ENCODE assay signal across 9 mouse cellular contexts in genomic region chr10:68165709-68166694, GRCm38 (mm10).
A peak's percentile ranks its signal among the peaks of the same experiment; 100 is the strongest.
DNase-seq lines count a peak whose midpoint lies in the region; ATAC-seq and TF ChIP-seq lines count a peak whose summit lies in the region.
"Had no signal": no experiment of that assay in that cellular context is flagged by ENCODE, and none has a peak within 500 bp of the region (broad histone marks: within the 10 kb centered on the region; RNA-seq: fewer than 3 reads in every experiment).

No protein-coding gene starts in this region.

- 49% methylated on average over 10 of the region's 10 CpGs for WGBS in neural tube, embryonic 13.5 days
- 68% methylated on average over 10 of the region's 10 CpGs for WGBS in heart, embryonic 12.5 days
- WGBS in kidney, embryonic 14.5 days = 23% methylated on average over 10 of the region's 10 CpGs
- 76% methylated on average over 10 of the region's 10 CpGs for WGBS in liver, embryonic 11.5 days
- 69% methylated on average over 10 of the region's 10 CpGs for WGBS in liver, postnatal 0 days (ENCODE audit: insufficient replicate concordance)

- no peaks in the 10 kb centered on the region for H3K9me3 ChIP-seq in neural tube, embryonic 13.5 days
- H3K9me3 ChIP-seq in heart, embryonic 12.5 days (replicated peaks) = no peaks in the 10 kb centered on the region
- no peaks in the 10 kb centered on the region for H3K9me3 ChIP-seq in kidney, embryonic 14.5 days (ENCODE audit: control insufficient read depth, low read length)
- H3K9me3 ChIP-seq in liver, embryonic 11.5 days (ENCODE audit: control insufficient read depth, low read length) = no peaks in the 10 kb centered on the region
- no peaks in the 10 kb centered on the region for H3K9me3 ChIP-seq in liver, postnatal 0 days (ENCODE audit: low read length)
- H3K9me3 ChIP-seq: neural tube, embryonic 12.5 days had no signal

- H3K4me2 ChIP-seq in neural tube, embryonic 13.5 days = no peak overlapping the region
- H3K4me2 ChIP-seq in heart, embryonic 12.5 days = no peak overlapping the region
- no peak overlapping the region; the same call in 1 of the 2 replicates for H3K4me2 ChIP-seq in kidney, embryonic 14.5 days (replicated peaks; ENCODE audit: low read depth, low read length)
- no peak overlapping the region for H3K4me2 ChIP-seq in liver, embryonic 11.5 days
- no peak overlapping the region for H3K4me2 ChIP-seq in liver, postnatal 0 days (ENCODE audit: low read depth, low read length)
- H3K4me2 ChIP-seq: neural tube, embryonic 12.5 days had no signal

- H3K27me3 ChIP-seq in neural tube, embryonic 13.5 days = no peaks in the 10 kb centered on the region
- H3K27me3 ChIP-seq in heart, embryonic 12.5 days (replicated peaks) = no peaks in the 10 kb centered on the region
- H3K27me3 ChIP-seq in kidney, embryonic 14.5 days (ENCODE audit: control insufficient read depth, insufficient read depth, low read length) = no peaks in the 10 kb centered on the region
- H3K27me3 ChIP-seq in liver, embryonic 11.5 days (replicated peaks; ENCODE audit: control insufficient read depth, insufficient read depth, low read length) = no peaks in the 10 kb centered on the region
- no peaks in the 10 kb centered on the region for H3K27me3 ChIP-seq in liver, postnatal 0 days (ENCODE audit: insufficient read depth, low read length)
- H3K27me3 ChIP-seq: neural tube, embryonic 12.5 days had no signal

- peak overlapping the region; percentile 18; the same call in 1 of the 2 replicates for H3K27ac ChIP-seq in neural tube, embryonic 13.5 days (replicated peaks)
- peak overlapping the region; percentile 43; the same call in 1 of the 2 replicates for H3K27ac ChIP-seq in heart, embryonic 12.5 days (ENCODE audit: poor library complexity, severe bottlenecking)
- H3K27ac ChIP-seq in kidney, embryonic 14.5 days (ENCODE audit: low read depth, low read length) = peak overlapping the region; percentile 83
- H3K27ac ChIP-seq in liver, embryonic 11.5 days (ENCODE audit: low read depth, low read length) = no peak overlapping the region
- H3K27ac ChIP-seq in liver, postnatal 0 days (ENCODE audit: low read depth) = no peak overlapping the region
- H3K27ac ChIP-seq: neural tube, embryonic 12.5 days had no signal

- TF ChIP-seq CTCF in liver, postnatal 0 days (IDR thresholded peaks at IDR 0.05; ENCODE audit: low read depth) = no peak

- DNase-seq in neural tube, embryonic 10.5 days (ENCODE audit: extremely low spot score, low spot score) = no peak
- DNase-seq in liver, embryonic 11.5 days (ENCODE audit: low spot score) = no peak
- no peak for DNase-seq in adrenal gland, postnatal 36 days
- no peak for DNase-seq in liver, postnatal 0 days

- no peak overlapping the region for H3K4me3 ChIP-seq in neural tube, embryonic 13.5 days
- no peak overlapping the region for H3K4me3 ChIP-seq in heart, embryonic 12.5 days
- H3K4me3 ChIP-seq in kidney, embryonic 14.5 days (ENCODE audit: low read length) = no peak overlapping the region
- H3K4me3 ChIP-seq in liver, embryonic 11.5 days (ENCODE audit: low read depth, low read length) = no peak overlapping the region
- H3K4me3 ChIP-seq in liver, postnatal 0 days (ENCODE audit: low read depth, low read length) = no peak overlapping the region
- H3K4me3 ChIP-seq: neural tube, embryonic 12.5 days had no signal

- ATAC-seq in neural tube, embryonic 13.5 days (ENCODE audit: low read depth) = no peak
- ATAC-seq in heart, embryonic 12.5 days (ENCODE audit: insufficient number of reproducible peaks, low FRiP score) = no peak
- peak; percentile 75 for ATAC-seq in kidney, embryonic 14.5 days (ENCODE audit: low FRiP score, low TSS enrichment)
- ATAC-seq in liver, embryonic 11.5 days (replicated peaks; ENCODE audit: low FRiP score) = no peak
- ATAC-seq in erythroblast, adult 5-6 weeks (replicated peaks; ENCODE audit: low FRiP score, poor library complexity, severe bottlenecking) = no peak
- no peak for ATAC-seq in liver, postnatal 0 days

- no peak overlapping the region for H3K9ac ChIP-seq in neural tube, embryonic 13.5 days
- H3K9ac ChIP-seq in heart, embryonic 12.5 days = no peak overlapping the region
- H3K9ac ChIP-seq in kidney, embryonic 14.5 days (ENCODE audit: low read depth, low read length) = no peak overlapping the region
- no peak overlapping the region for H3K9ac ChIP-seq in liver, embryonic 11.5 days (ENCODE audit: low read depth, low read length)
- H3K9ac ChIP-seq in liver, postnatal 0 days (replicated peaks) = no peak overlapping the region
- H3K9ac ChIP-seq: neural tube, embryonic 12.5 days had no signal

- H3K4me1 ChIP-seq in neural tube, embryonic 13.5 days (replicated peaks) = peaks cover 40% of the 10 kb centered on the region
- peaks cover 42% of the 10 kb centered on the region for H3K4me1 ChIP-seq in heart, embryonic 12.5 days (replicated peaks)
- H3K4me1 ChIP-seq in kidney, embryonic 14.5 days (ENCODE audit: control insufficient read depth, insufficient read depth, low read length) = peaks cover 28% of the 10 kb centered on the region
- peaks cover 6% of the 10 kb centered on the region; the same call in 1 of the 2 replicates for H3K4me1 ChIP-seq in liver, embryonic 11.5 days (replicated peaks; ENCODE audit: control insufficient read depth, insufficient read depth, low read length)
- peaks cover 21% of the 10 kb centered on the region for H3K4me1 ChIP-seq in liver, postnatal 0 days (ENCODE audit: insufficient read depth)

- no peak for TF ChIP-seq EP300 in liver, postnatal 0 days (IDR thresholded peaks at IDR 0.05; ENCODE audit: low read depth)

- no peaks in the 10 kb centered on the region for H3K36me3 ChIP-seq in neural tube, embryonic 13.5 days
- H3K36me3 ChIP-seq in heart, embryonic 12.5 days = no peaks in the 10 kb centered on the region
- H3K36me3 ChIP-seq in kidney, embryonic 14.5 days (ENCODE audit: control insufficient read depth, insufficient read depth, low read length) = no peaks in the 10 kb centered on the region
- H3K36me3 ChIP-seq in liver, embryonic 11.5 days (ENCODE audit: control insufficient read depth, insufficient read depth, low read length) = no peaks in the 10 kb centered on the region
- H3K36me3 ChIP-seq in liver, postnatal 0 days (replicated peaks; ENCODE audit: insufficient read depth, low read length) = no peaks in the 10 kb centered on the region; the same call in 1 of the 2 replicates
- H3K36me3 ChIP-seq: neural tube, embryonic 12.5 days had no signal

Comparison
In these comparisons a context has a peak if more than half of its experiments do, and no peak if none do; other contexts are left out.
1. H3K27ac ChIP-seq: peak in neural tube, embryonic 13.5 days (single experiment), heart, embryonic 12.5 days (single experiment) and kidney, embryonic 14.5 days (single experiment); none in liver, embryonic 11.5 days (single experiment) and liver, postnatal 0 days (single experiment).